Mouse (Mus musculus): ENCODE results near the gene Dapl1. TPM values are rescaled to one million over a fixed set of nuclear protein-coding genes. Genes with fewer than 3 reads are reported as not detected.

Gene Dapl1
- total RNA-seq, 4 experiments from 2014 or later = 0.83 TPM; not detected in 3

DNA sequence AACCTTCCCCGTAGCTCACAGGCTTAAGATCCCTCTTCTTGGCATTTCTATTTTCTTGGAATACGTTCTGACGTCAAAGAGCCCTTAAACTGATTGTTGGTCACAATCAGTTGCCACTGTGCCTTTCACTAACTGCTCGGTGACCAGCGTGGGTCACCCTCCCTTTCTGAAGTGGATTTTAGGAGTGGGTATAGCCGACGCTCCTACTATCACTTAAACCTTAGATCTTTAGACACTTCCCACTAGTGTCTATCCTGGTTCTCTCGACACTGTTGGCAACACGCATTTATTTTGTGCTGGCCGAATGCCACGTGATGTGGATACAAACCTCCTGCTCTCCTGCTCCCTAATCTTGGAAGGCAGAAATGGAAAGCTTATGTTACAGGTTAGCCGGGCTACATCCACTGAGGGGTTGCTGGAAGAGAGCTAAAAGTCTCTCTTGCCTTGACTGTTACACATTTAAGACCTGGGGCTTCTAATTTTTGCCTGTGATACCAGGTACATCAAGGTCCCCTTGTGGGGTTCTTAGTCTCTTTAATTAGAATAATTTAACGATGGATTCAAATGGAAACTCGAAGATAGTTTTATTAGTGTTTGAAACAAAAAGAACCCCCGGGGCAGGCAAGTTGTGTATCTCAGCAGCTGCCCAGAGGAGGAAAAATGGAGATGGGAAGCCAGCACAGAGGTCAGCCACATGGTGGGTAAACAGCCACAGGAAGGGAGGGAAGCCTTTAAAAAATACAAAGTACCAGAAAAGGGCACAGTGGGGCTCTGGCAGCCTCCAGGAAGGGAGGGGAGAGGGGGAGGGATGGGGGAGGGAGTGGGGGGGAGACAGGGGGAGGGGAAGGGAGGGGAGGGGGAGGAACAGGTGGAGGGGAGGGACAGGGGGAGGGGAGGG lies 13.2 kb upstream of the Dapl1 start:
- no peak for DNase-seq (ENCODE audit: low spot score in 2 of 2)

- DNase-seq (ENCODE audit: low spot score in 2 of 2) = no peak
Measured at GRCm38 (mm10) chr2:59474336-59474735, 10.1 kb upstream of the Dapl1 start.

DNA sequence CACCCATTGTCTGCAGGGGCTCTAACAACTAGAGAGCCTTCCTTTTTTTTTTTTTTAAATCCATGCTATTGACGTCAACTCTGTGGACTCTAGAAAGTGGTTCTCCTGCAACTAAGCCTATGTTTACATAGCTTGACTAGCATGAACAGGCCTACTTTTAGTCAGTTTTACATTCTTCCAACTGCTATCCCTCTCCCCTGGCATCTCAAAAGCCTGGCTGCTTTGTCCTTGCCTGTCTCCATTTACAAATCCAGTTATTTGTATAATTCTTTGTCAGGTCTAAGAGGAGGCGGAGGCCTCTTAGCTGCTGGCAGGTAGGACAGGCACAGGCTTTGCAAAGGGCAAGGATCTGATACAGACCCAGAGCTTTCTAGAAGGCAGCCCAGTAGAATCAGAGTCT lies 627 bp downstream of the Dapl1 start:
- DNase-seq (ENCODE audit: low spot score in 2 of 2) = no peak

DNA sequence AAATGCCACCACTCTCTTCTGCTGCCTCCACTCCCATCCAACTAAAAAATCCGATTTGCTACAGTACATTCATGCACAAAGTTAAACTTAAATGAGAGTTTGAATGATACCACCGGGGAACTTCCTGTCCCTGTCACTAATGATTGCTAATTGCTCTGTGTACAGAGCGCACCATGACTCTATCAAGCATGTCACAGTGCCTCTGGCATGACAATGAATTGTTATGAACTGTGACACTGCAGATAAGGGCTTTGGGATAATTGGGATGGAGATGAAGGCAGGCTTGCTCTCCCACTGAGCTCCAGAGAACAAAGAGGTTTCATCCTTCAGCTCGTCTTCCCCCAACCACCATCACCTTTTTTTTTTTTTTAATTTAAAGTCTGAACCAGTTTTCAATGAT lies 1.2 kb downstream of the Dapl1 start:
- DNase-seq (ENCODE audit: low spot score in 2 of 2) = no peak

DNA sequence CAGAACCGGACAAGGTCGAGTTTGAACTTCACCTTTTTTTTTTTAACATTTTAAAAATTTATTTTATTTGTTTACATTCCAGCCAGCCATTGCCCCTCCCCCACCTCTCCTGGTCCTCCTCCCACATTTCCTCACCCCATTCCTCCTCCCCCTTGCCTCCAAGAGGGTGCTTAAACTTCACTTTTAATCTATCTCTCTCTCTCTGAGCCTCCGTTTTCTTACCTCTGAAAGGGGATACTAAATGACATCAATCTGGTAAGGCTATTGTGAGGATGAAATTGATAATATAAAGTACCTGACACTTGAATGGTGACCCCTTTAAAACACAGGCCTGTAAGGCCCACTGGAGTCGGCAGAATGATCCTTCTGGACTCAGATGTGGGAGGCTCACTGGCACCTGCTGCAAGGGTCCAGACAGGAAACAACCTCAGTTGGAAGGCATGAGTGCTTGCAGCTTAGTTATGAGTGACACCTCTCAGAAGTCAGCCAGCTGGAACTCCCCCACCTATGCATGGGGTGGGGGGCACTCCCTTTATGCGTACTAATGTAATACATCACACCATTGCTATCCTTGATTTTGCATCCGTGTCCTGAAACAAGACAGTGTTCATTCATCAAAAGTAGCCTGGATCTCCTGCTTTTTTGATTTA lies 1.9 kb downstream of the Dapl1 start:
- no peak for DNase-seq (ENCODE audit: low spot score in 2 of 2)

- DNase-seq (ENCODE audit: low spot score in 2 of 2) = no peak
Measured at GRCm38 (mm10) chr2:59488235-59488634, 3.8 kb downstream of the Dapl1 start.

- no peak for DNase-seq (ENCODE audit: low spot score in 2 of 2)
Measured at GRCm38 (mm10) chr2:59490353-59490752, 5.9 kb downstream of the Dapl1 start.

GRCm38 (mm10) chr2:59493445-59494085 lies 9.1 kb downstream of the Dapl1 start:
- DNase-seq (ENCODE audit: low spot score in 2 of 2) = no peak

DNA sequence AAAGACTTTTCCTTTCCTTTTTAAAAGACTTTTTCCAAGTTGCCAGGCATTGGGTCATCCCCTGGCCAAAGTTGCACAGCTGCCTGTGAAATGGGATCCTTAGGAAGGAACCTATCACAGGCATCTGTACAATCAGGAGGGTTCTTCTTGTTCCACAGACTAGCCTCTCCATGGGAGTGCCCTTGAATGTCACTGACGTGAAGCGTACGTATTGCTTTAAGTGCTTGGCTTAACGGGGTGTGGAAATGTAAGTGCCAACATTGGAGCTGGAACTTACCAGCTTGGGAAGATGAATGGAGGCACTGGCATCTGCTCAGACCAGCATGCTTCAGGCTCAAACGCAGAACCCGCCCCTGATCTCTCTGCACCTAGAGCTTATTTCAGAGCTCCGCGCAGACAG lies 14.7 kb downstream of the Dapl1 start:
- DNase-seq (ENCODE audit: low spot score in 2 of 2) = no peak

DNA sequence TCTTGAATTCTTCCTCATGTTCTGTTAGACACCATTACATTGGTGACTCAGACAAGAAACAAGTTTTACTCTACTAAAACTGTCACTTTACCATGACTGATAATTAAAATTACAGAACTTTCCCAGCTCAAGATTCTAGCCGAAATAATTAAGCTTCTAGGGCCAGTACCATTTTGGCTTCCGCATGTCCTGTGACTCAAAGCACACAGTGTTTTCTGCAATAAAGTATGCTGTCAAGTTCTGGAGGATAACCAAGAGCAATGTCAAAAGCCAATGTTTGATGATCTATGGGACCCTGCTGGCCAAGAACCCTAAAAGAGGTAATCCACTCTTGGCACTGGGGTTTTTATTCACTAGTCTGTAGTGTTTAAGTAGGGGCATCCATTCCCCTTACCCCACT lies 15.3 kb downstream of the Dapl1 start:
- DNase-seq (ENCODE audit: low spot score in 2 of 2) = no peak

DNA sequence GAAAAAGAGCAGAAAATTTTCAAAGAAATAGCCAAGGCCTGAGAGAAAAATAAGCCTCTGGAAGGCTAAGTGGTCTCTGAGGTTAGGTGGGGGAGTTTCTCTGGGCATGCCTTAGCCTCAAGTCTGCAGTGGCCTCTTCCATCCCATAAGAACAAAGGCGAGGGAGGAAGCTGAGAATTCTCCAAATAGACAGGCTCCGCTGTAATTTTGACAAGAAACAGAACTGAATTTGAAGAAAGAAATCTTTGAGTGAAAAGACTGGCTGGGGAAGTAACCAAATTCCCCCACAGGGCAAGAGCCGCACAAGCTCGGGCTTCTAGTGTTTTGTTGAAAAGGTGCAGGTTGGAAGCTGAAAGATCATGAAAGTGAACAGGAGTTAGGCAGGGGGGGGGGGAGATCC lies 24.6 kb downstream of the Dapl1 start:
- no peak for DNase-seq (ENCODE audit: low spot score in 2 of 2)

- DNase-seq (ENCODE audit: low spot score in 2 of 2) = no peak
Measured at GRCm38 (mm10) chr2:59510416-59510815, 26.0 kb downstream of the Dapl1 start.

- DNase-seq (ENCODE audit: low spot score in 2 of 2) = no peak
Measured at GRCm38 (mm10) chr2:59510882-59511281, 26.4 kb downstream of the Dapl1 start.

GRCm38 (mm10) chr2:59520663-59521062 lies 36.2 kb downstream of the Dapl1 start:
- no peak for DNase-seq (ENCODE audit: low spot score in 2 of 2)

GRCm38 (mm10) chr2:59522079-59522684 lies 37.7 kb downstream of the Dapl1 start:
- DNase-seq (ENCODE audit: low spot score in 2 of 2) = peak; percentile 43 to 73

GRCm38 (mm10) chr2:59523526-59523925 lies 39.1 kb downstream of the Dapl1 start:
- DNase-seq (ENCODE audit: low spot score in 2 of 2) = no peak

- DNase-seq (ENCODE audit: low spot score in 2 of 2) = no peak
Measured at GRCm38 (mm10) chr2:59526893-59527292, 42.4 kb downstream of the Dapl1 start.

DNA sequence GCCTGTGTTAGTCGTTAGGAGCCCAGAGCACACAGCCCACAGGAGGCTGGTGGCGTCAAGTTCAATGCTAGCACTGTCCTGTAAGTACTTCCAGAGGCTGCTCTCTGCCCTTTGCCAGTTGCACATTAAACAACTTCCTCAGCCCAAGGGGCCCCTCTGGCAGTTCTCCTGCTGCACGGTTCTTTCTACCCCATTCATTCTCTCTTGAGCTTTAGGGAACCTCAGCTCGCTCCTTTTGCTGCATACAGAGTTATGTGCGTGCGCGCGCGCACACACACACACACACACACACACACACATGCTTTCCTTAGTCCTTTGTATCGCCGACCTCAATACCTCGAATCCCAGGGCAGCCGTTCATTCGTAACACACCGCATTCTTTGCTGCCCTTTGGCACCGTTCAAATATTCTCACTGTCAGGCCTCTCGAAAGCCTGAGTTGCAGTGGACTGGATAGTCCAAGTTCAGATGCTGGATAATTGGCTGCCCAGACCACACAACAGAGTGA lies 45.2 kb downstream of the Dapl1 start:
- DNase-seq (ENCODE audit: low spot score in 2 of 2) = no peak

DNA sequence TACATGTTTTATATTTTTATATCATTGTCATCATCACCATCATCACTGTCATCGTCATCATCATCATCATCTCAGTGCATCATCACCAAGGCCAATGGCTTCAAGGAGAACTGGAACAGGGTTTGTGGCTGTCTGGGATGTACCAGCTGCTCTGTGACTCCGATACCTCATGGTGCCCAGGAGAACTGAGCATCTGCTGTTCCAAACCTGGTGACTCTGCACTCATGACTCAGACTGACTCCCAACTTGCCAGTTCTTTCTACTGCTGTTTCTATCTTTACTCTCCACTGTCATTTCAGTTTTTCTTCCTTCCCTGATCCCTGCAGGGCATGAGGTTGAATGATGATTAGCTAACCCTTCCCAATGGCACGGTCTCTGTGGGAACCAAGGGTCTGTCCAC lies 46.4 kb downstream of the Dapl1 start:
- peak; percentile 53 to 54 for DNase-seq (ENCODE audit: low spot score in 2 of 2)

- DNase-seq (ENCODE audit: low spot score in 2 of 2) = no peak
Measured at GRCm38 (mm10) chr2:59532999-59533398, 48.5 kb downstream of the Dapl1 start.

GRCm38 (mm10) chr2:59533504-59533903 lies 49.1 kb downstream of the Dapl1 start:
- peak; percentile 41 to 61 for DNase-seq (ENCODE audit: low spot score in 2 of 2)
